Mouse (Mus musculus) heart, embryonic 12.5 days (tissue): ENCODE results near the gene Dpyd. TPM values are rescaled to one million over a fixed set of nuclear protein-coding genes. Genes with fewer than 3 reads are reported as not detected.

Experiments
- ATAC-seq: fragments of 200-750 bp; cut with Nextera tagmentation; 2 replicates; pipeline ENCODE4 v1.8.0; 2017; ENCODE audit warnings: moderate TSS enrichment, moderate library complexity; ENCODE audit not compliant: insufficient number of reproducible peaks, low FRiP score
- H3K27ac ChIP-seq: fragments of 300-500 bp; sonication (generic); 2 replicates; pipeline ENCODE4 v1.5.1; 2016; ENCODE audit warnings: mild to moderate bottlenecking, moderate library complexity; ENCODE audit not compliant: poor library complexity, severe bottlenecking
- H3K27me3 ChIP-seq: fragments of 300-500 bp; sonication (generic); replicated peaks from 2 replicates; pipeline ENCODE4 v1.6.1; 2016; ENCODE audit warnings: mild to moderate bottlenecking, moderate library complexity
- H3K36me3 ChIP-seq: fragments of 300-500 bp; sonication (generic); 2 replicates; pipeline ENCODE4 v1.6.1; 2016; ENCODE audit warnings: mild to moderate bottlenecking, moderate library complexity
- H3K4me1 ChIP-seq: fragments of 300-500 bp; sonication (generic); replicated peaks from 2 replicates; pipeline ENCODE4 v1.6.1; 2016; ENCODE audit warnings: mild to moderate bottlenecking
- H3K4me2 ChIP-seq: fragments of 300-500 bp; sonication (generic); 2 replicates; pipeline ENCODE4 v1.6.1; 2016; ENCODE audit warnings: mild to moderate bottlenecking, moderate library complexity
- H3K4me3 ChIP-seq: fragments of 300-500 bp; sonication (generic); 2 replicates; pipeline ENCODE4 v1.5.1; 2016; ENCODE audit warnings: mild to moderate bottlenecking
- H3K9ac ChIP-seq: fragments of 300-500 bp; sonication (generic); 2 replicates; pipeline ENCODE4 v1.6.1; 2016; ENCODE audit warnings: mild to moderate bottlenecking, moderate library complexity
- H3K9me3 ChIP-seq: fragments of 300-500 bp; sonication (generic); replicated peaks from 2 replicates; pipeline ENCODE4 v1.6.1; 2016; ENCODE audit warnings: mild to moderate bottlenecking, moderate library complexity
- WGBS: fragments of 180-500 bp; shearing (Covaris S2); methylation state at CpG from one replicate; pipeline ENCODE4 v1.1.7; 2016; 5-methylcytosine and 5-hydroxymethylcytosine counted together
- polyA plus RNA-seq: library from polyadenylated mRNA; unstranded; fragments of >200 nt; fragmentation: Nextera tagmentation; extraction: Ambion mirVana; gene quantifications from 2 replicates; pipeline ENCODE4 v1.2.1, GENCODE M21; 2016

Dpyd gene
- polyA plus RNA-seq, 1 experiment from 2014 or later: 2.1 TPM

DNA sequence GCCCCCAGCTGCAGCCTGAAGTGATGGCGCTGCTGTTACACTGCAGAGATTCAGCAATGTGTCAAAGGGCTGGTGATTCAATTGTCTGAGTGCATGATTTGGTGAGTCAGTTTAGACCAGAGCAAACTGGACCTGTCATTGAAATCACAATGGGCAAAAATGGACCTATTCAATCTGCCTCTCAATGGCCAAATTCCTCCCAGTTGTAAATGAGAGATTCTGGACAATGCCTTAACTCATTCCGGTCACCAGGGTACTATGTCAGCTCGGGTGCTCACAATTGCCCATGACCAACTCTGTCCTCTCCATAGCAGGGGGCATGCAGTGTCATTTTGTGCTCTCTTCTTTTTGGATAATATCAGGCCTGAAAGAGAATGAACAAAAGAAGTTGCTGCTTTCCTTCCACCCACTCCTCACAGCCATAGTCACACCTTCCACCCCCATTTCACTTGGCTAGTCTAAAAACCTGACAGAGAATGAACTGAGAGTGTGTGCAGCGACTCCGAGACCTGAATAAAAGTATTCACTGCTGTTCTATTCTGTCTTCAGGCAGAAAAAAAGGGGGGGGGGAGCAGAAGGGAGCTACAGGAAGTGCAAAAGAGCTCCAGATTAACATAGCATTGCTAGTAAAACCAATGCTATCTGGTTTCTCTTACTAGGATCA is 533.4 kb downstream of the Dpyd start:
- Histone ChIP-seq H3K27me3 (no peaks in the 10 kb centered on the region), H3K27ac (no peak overlapping the region), H3K9ac (no peak overlapping the region), H3K4me1 (no peaks in the 10 kb centered on the region), H3K36me3 (no peaks in the 10 kb centered on the region), H3K4me2 (no peak overlapping the region), H3K4me3 (no peak overlapping the region), H3K9me3 (no peaks in the 10 kb centered on the region)
- WGBS: 78% methylated on average over 5 of the region's 5 CpGs
- no peak for ATAC-seq

DNA sequence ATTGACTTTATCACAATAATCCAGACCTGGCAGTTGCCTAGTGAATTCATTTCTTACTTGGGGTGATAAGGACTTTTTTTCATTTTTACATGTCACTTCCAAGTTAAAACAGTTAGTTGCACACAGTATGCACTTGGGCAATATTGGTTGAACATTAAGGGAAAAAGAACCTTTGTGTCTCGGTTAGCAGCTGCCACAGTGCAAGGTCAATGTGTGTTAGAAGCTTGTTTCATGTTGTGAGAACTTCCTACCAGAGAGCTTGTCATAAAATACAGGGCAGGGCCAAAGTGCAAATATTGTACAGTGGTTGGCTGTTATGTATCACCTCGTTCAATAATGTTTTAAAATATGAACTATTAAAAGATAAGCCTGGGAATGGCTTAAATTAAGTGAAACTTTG is 564.1 kb downstream of the Dpyd start:
- H3K9ac ChIP-seq: no peak overlapping the region
- H3K36me3 ChIP-seq: no peaks in the 10 kb centered on the region
- 55% methylated on average over 2 of the region's 2 CpGs for WGBS
- H3K4me3 ChIP-seq: no peak overlapping the region
- H3K27me3 ChIP-seq: no peaks in the 10 kb centered on the region
- H3K4me2 ChIP-seq: no peak overlapping the region
- ATAC-seq: no peak
- no peak overlapping the region for H3K27ac ChIP-seq
- no peaks in the 10 kb centered on the region for H3K4me1 ChIP-seq
- H3K9me3 ChIP-seq: no peaks in the 10 kb centered on the region

DNA sequence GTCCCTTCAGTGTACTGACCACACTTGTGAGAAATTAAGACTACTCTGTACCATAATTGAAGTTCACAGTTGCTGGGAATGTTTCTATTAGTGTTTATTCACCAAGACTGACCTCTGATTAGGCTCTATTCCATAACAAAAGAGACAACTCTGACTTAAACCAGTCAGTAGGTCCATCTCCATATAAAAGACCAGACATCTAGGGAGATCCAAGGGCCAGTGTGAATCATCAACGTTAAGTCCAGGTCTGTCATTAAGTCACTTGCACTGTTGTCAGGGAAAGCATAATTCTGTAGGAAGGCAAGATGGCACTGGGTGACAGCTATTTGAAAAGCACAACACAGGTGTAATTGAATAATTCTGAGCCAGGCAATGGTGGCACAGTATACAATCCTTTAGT is 566.1 kb downstream of the Dpyd start:
- 70% methylated on average over 1 of the region's 1 CpGs for WGBS
- no peak overlapping the region for H3K27ac ChIP-seq
- ATAC-seq: no peak

DNA sequence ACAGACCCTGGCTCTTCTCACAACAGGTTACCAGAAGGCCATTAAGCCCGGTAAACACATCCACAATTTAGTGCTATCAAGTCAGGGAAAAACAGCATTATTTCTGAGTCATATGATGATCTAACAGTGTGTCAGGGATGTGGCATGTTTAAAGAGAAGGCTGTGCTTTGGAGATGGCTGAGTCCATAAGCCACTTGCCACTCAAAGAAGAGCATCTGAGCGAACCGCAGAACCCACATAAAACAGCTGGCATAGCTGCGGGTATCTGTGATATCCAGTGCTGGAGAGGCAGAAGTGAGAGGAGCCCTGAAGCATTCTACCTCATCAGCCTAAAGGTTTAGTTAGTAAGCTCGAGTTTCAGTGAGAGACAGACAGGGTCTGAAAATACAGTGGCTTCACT is 581.1 kb downstream of the Dpyd start:
- ATAC-seq: no peak
- Histone ChIP-seq H3K4me1 (no peaks in the 10 kb centered on the region), H3K4me2 (no peak overlapping the region), H3K4me3 (no peak overlapping the region), H3K9me3 (peaks cover 7% of the 10 kb centered on the region; the same call in 1 of the 2 replicates), H3K9ac (no peak overlapping the region), H3K27ac (no peak overlapping the region), H3K36me3 (no peaks in the 10 kb centered on the region), H3K27me3 (no peaks in the 10 kb centered on the region)
- 69% methylated on average over 5 of the region's 5 CpGs for WGBS

More for the DNA sequence above, 566.1 kb downstream of the Dpyd start:
- no peaks in the 10 kb centered on the region for H3K27me3 ChIP-seq
- no peak overlapping the region for H3K4me3 ChIP-seq
- no peak overlapping the region for H3K9ac ChIP-seq
- no peaks in the 10 kb centered on the region for H3K9me3 ChIP-seq
- H3K4me1 ChIP-seq: no peaks in the 10 kb centered on the region
- H3K36me3 ChIP-seq: no peaks in the 10 kb centered on the region
- H3K4me2 ChIP-seq: no peak overlapping the region

DNA sequence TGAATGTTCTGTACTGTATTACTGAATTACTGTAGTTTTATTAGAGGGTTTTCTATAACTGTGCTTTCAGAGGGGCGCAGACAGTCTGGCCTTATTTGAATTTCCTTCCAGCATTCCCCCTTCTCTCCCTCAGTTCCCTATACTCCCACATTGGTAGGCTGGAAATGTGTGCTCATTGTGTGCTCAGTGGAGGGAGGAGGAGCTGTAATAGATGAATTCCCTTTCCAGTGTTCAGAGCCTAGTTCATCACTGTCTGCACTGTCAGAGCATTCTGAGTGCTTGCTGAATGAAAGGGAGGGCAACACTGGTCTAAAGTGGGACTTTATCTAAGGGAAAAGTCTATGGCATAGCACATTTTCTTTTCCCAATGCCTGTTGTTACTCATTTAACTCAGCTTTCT is 582.9 kb downstream of the Dpyd start:
- no peak overlapping the region for H3K9ac ChIP-seq
- 79% methylated on average over 1 of the region's 1 CpGs for WGBS

DNA sequence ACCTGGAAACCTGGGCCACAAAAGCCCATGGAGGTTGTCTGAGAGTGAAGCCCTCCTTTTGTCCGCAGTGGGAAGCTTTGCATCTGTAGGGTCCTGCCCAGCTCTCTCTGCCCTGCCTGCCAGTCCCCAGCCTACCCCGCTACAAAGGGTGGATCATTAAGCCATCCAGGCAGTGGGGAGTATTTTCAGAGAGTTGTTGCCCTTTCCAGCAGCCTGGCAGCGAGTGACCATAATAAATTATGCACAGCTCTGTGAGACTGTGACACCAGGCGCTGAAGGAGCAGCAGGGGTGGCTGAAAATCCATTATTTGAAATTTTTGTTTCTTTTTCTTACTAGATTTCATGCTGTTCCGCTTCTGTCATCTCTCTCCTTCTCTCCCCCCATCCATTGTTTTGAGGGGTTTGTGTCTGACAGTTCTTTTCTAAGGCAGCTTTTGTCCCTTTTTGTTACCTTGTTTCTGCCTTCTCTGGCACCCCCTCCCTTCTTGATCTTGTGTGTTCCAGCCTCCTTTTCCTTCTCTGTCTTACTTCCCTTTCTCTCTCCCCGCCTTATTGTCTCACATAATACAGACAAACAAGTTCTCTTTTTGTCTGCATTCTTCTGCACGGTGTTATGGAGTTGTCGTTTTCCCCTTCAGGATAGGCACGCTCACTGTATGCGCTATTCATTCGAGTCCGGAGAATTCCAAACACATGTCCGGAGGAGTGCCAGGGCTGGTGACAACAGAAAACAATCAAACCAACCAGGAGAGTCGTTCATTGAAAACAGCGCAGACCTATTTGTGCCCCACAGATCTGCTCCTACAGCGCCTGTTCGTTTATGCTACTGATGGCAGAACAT is 592.9 kb downstream of the Dpyd start:
- no peak overlapping the region for H3K27ac ChIP-seq
- H3K4me3 ChIP-seq: no peak overlapping the region
- no peaks in the 10 kb centered on the region for H3K36me3 ChIP-seq
- H3K9ac ChIP-seq: no peak overlapping the region
- H3K4me1 ChIP-seq: no peaks in the 10 kb centered on the region
- no peaks in the 10 kb centered on the region for H3K27me3 ChIP-seq
- ATAC-seq: no peak
- 56% methylated on average over 17 of the region's 17 CpGs for WGBS
- H3K4me2 ChIP-seq: no peak overlapping the region; the same call in 1 of the 2 replicates
- no peaks in the 10 kb centered on the region for H3K9me3 ChIP-seq

More for the DNA sequence above, 582.9 kb downstream of the Dpyd start:
- H3K27ac ChIP-seq: no peak overlapping the region
- no peaks in the 10 kb centered on the region for H3K36me3 ChIP-seq
- no peaks in the 10 kb centered on the region for H3K4me1 ChIP-seq
- H3K9me3 ChIP-seq: peaks cover 7% of the 10 kb centered on the region; the same call in 1 of the 2 replicates
- H3K27me3 ChIP-seq: no peaks in the 10 kb centered on the region
- H3K4me3 ChIP-seq: no peak overlapping the region
- H3K4me2 ChIP-seq: no peak overlapping the region
- ATAC-seq: no peak

DNA sequence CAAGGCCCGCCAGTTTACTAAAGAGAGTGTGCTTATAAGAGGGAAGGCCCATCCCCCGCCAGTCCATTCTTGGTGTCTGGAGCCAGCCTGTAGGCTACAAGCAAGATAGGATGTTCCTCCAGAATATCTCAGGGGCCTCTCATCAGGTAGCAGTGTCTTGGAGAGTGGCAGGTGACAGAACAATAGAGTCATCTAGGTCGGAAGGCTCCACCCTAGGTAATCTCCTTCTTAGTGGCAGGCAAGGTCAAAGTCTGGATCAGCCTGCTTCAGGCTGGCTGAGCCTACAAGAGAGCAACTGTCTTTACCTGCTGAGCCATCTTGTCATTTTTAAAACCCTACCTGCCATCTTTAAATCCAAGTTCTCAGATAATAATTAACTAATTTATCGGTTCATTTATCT is 596.7 kb downstream of the Dpyd start:
- Histone ChIP-seq H3K4me3 (no peak overlapping the region), H3K4me1 (no peaks in the 10 kb centered on the region), H3K4me2 (no peak overlapping the region), H3K27ac (no peak overlapping the region), H3K9ac (no peak overlapping the region), H3K36me3 (no peaks in the 10 kb centered on the region), H3K27me3 (no peaks in the 10 kb centered on the region), H3K9me3 (no peaks in the 10 kb centered on the region)
- 84% methylated on average over 4 of the region's 4 CpGs for WGBS
- ATAC-seq: no peak

DNA sequence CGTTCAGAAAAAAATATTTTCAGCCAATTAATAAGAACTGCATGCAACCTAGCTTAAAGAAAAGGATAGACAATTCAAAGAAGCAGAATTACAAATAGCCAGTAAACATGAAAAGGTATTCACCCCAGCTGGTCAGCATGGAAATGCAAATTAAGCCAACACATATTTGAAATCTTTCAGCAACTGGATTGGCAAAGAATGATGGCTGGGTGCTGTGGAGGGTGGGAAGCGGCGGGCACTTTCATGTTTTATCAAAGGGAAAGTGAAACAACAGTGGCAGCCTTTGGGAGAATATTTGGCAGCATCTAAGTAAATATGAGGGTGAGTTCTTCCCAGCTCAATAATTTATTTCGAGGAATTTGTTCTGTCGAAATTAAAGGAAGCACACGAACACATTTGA is 603.8 kb downstream of the Dpyd start:
- Histone ChIP-seq H3K36me3 (no peaks in the 10 kb centered on the region), H3K9me3 (no peaks in the 10 kb centered on the region), H3K4me3 (no peak overlapping the region), H3K27ac (no peak overlapping the region), H3K27me3 (no peaks in the 10 kb centered on the region), H3K4me2 (no peak overlapping the region), H3K4me1 (no peaks in the 10 kb centered on the region), H3K9ac (no peak overlapping the region)
- no peak for ATAC-seq
- whole genome bisulfite sequencing: 73% methylated on average over 6 of the region's 6 CpGs

DNA sequence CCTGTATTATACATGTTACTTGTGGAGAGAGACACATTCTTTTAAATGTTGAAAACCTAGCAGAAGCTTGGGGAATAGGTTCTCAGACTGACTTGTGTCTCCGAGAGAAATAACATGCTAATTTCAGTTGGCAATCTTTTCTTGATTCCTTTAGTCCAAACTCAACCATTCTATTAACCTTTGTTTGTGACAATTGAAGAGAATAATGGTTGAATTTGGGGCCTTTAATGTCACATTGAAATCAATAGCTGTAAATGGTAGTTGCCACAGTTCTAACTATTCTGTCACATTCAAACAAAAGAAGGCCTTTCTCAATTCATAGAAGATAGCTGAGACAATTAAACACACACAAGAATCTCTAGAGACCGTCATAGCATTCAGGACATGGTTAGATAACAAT is 606.2 kb downstream of the Dpyd start:
- H3K27me3 ChIP-seq: no peaks in the 10 kb centered on the region
- no peaks in the 10 kb centered on the region for H3K4me1 ChIP-seq
- no peak overlapping the region for H3K27ac ChIP-seq
- H3K4me3 ChIP-seq: no peak overlapping the region
- no peak overlapping the region for H3K4me2 ChIP-seq
- no peaks in the 10 kb centered on the region for H3K9me3 ChIP-seq
- H3K9ac ChIP-seq: no peak overlapping the region
- no peak for ATAC-seq
- 83% methylated on average over 2 of the region's 2 CpGs for WGBS
- no peaks in the 10 kb centered on the region for H3K36me3 ChIP-seq

DNA sequence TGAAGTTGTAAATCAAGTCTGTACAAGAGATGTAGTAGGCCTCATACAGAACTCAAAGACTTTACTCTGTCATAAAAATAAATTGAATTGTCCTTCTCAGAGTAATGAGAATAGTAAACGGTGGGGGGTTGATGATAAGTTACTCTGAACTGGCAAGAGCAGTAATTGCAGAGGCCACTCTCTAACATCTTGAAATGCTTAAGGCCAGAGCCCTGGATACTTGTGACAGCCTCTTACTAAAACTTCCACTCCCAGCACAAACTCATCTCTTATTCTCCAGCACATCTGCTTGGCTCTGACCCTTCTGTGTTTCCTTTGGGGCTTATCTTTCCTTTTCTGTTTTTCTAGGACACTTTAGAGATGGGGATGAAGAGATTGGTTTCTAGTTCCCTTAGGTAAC is 606.7 kb downstream of the Dpyd start:
- no peak for ATAC-seq
- Histone ChIP-seq H3K4me3 (no peak overlapping the region), H3K27me3 (no peaks in the 10 kb centered on the region), H3K36me3 (no peaks in the 10 kb centered on the region), H3K9ac (no peak overlapping the region), H3K4me2 (no peak overlapping the region), H3K27ac (no peak overlapping the region), H3K4me1 (no peaks in the 10 kb centered on the region), H3K9me3 (no peaks in the 10 kb centered on the region)
- WGBS: 28% methylated on average over 1 of the region's 1 CpGs

DNA sequence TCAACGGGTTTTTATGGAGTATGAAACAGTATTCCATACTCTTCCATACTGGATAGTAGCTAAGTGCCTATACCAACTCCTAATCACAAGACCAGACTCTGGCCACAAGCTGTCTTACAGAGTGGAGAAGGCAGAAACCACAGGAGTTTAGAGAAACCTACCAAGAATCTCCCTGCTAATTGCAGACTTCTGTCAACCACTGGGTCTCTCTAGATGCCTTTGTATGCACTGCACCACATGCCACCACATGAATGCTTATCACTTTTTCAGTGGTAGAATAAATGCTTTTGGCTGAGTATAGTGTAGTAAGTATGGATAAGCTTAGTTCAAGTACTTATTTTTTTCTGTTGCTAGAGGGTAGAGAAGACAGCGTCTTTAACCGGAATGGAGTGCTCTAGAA is 621.3 kb downstream of the Dpyd start:
- ATAC-seq: no peak
- WGBS: 79% methylated on average over 3 of the region's 3 CpGs
- Histone ChIP-seq H3K4me1 (no peaks in the 10 kb centered on the region), H3K36me3 (no peaks in the 10 kb centered on the region), H3K4me3 (no peak overlapping the region), H3K4me2 (no peak overlapping the region), H3K27me3 (no peaks in the 10 kb centered on the region), H3K9ac (no peak overlapping the region), H3K27ac (no peak overlapping the region), H3K9me3 (no peaks in the 10 kb centered on the region)
